Mouse (Mus musculus) MEL-GATA-1-ER (cell line): ENCODE measurements around the gene Rnf144b.

Experiments
- DNase-seq: peaks from one replicate; pipeline ENCODE4 v3.0.0-alpha.2; 2012; ENCODE audit warnings: low read depth; ENCODE audit errors: extremely low read depth

Rnf144b gene

GRCm38 (mm10) chr13:47122537-47123430 is at the start of gene Rnf144b:
Gene Rnf144b, plus strand, starts transcription at chr13:47122656.
- no peak for DNase-seq

GRCm38 (mm10) chr13:47076156-47076555 is 46.3 kb upstream of the Rnf144b start:
- no peak for DNase-seq

DNA sequence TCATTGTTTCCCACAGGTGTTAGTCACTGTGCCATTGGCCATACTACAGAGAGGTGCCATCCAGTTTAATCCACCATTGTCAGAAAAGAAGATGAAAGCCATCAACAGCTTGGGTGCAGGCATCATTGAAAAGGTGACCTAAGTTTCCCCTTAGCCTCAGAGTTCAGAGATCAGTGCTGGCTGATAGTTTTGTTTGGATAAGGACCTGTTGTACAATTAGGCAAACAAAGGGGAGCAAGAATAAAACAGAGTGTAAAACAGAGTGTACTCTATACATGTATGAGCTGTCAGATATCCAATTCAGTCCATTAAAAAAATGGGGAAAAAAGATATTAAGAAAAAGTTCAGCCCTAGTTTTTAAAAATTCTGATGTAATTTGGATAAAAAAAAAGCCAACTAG is 45.1 kb upstream of the Rnf144b start:
- DNase-seq = no peak

DNA sequence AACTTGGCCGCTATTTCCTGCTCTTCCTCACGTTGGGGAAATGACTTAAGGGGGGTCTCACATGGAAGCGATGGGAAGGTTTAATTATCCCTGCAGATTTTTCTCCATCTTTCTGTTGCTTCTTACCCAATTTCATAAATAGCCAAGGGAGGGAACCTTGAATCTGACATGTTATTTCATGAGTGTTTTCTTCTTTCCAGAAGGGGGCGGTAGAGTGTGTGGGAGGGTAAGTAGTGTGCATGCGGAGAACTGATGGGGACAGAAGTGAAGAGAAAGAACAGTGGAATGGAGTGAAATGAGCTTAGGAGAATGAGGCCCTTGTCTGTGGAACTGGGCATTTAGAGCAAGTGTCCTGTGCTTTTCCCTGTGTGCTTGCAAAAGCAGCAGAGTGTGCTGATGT is 43.7 kb upstream of the Rnf144b start:
- no peak for DNase-seq

- no peak for DNase-seq
Measured at GRCm38 (mm10) chr13:47080905-47081505, 41.5 kb upstream of the Rnf144b start.

- no peak for DNase-seq
Measured at GRCm38 (mm10) chr13:47088433-47088832, 34.0 kb upstream of the Rnf144b start.

GRCm38 (mm10) chr13:47089271-47089670 is 33.2 kb upstream of the Rnf144b start:
- DNase-seq = no peak

- no peak for DNase-seq
Measured at GRCm38 (mm10) chr13:47093791-47094190, 28.7 kb upstream of the Rnf144b start.

DNA sequence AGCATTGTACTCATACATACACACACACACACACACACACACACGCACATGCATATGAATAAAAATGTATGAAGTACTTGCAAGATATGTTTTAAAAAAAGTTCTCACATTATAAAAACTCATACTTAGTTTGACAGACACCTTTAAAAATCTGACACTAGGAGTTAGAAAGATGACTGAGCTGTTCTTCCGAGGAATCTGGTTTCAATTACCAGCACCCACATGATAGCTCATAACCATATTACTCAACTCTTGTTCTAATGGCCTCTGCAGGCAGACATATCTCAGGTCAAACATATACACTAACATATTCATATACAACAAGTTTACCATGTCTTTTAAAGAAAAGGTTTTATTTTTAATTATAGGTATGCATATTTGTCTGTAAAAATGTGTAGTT is 25.9 kb upstream of the Rnf144b start:
- DNase-seq = no peak

DNA sequence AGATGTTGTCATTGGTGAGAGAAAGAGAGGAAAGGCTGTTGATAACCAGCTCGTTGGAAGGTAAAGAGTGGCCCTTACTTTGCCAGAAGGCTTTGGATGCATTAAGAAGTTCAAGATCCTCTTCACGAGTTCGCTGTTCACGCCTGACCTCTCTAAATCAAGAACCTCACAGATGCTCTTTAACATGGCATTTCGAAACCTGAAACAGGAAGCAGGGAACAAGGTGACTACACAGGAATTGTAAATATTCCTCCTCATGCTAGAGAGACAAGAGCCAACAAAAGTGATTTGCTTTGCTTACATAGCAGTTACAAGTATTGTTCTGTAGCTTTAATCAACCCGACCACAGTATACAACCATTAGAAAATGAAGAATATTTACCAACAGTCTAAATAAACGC is 23.2 kb upstream of the Rnf144b start:
- DNase-seq = no peak

DNA sequence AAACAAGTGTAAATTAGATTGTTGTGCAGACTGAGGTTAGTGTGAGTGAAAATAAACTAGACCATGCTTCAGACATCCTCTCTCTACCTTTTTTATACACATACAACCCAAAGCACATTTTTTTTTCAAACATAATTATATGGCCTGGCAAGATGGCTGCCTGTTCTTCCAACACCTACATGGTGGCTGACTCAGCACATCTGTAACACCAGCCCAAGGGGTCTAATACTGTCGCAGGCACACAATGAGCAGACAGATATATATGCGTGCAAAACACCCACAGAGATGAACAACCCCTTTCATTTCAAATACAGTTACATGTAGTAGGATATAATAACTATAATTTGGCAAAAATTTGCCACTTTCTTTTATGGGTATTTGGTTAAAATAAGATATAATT is 21.9 kb upstream of the Rnf144b start:
- DNase-seq = no peak

GRCm38 (mm10) chr13:47104146-47104545 is 18.3 kb upstream of the Rnf144b start:
- no peak for DNase-seq

DNA sequence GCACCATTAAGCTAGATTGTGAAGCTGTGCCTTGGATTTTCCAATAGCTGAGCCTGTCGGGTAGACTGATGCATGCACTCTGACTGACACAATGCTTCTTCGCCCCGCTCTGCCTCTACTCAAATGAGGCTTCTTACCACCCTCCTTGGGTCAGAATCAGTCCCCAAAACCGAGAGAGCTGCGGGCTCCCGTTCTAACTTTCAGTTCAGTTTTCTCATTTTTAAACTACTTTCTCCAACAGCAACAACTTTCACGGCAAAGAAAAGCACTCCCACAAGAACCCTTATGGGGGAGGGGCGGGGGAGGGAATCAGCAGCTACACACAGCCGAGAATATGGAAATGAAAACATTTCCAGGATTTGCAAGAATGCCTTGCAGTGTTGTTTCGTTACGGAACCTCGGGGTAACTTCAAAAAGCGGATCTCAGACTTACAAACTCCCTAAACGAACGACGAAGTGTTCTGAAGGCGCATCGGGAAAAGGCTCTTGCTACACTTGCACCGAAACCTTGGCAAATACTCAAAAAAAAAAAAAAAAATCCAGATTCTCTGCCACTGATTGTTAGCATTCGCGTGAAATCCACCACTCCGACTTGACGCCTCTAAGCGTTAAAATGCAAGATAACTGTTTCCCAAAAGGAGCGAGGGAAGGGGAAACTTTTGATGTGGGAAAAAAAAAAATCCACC is 17.5 kb upstream of the Rnf144b start:
- no peak for DNase-seq

DNA sequence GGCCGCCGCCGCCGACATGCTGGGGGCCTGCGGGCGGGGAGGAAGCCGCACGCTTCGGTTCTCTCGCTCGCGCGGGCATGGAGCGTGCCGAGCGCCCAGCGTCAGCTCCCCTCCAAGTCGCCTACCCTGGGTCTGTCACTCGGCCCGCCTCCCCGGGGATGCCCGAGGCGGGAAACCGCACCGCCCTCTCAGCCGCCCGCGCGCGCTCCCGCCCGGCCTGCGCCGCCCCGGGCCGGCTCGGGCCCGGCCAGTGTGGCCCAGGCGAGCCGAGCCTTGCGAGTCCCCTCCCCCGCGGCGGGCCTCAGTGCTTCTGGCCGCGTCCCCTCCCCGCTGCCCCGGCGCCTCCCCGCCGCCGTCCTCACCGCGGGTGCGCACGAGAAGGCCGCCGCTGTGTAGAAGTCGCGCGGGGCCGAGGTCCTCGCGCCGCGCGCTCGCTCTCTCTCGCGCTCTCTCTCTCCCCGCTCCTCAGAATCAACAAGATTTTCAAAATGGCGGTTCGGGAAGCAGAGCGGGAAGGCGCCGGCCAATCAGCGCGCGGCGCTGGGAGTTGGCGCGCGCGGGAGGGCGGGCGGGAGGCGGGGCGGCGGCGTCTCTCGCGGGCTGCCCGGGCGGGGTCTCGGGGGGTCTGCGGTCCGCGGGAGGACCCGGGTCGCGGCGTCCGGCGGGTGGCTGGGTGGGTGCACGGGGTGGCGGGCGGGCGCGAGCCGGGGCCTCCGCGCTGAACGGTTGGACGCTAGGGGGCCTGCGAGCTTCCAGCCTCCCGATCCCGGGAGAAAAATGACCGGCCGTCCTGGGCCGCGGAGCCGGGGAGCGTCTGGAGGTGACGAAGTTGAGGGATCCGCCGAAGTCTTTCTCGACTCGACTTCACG is 16.5 kb upstream of the Rnf144b start, which contains the start of gene Dek:
TSS of gene Dek (minus strand) at position 491 of the 869 bp plus-strand sequence.
- DNase-seq = peak; percentile 56

GRCm38 (mm10) chr13:47106580-47106888 is 15.9 kb upstream of the Rnf144b start:
- DNase-seq = no peak

- no peak for DNase-seq
Measured at GRCm38 (mm10) chr13:47109239-47109638, 13.2 kb upstream of the Rnf144b start.

DNA sequence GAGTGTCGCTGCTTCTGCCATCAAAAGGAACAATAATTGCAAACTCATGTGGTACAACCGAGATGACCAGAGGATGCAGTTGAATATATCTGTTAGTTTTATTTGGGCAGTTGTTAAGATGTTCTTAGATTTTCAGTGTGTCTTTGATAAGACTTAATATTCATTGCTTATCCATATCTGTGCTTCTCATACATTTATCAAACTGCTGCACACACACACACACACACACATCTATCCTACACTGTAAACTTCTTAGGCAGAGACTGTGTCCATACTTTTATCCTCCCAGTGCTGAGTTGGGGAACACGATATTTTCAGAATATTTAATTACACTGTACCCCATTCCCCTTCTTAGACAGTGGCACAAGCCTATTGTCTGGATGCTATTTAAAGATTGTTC is 11.3 kb upstream of the Rnf144b start:
- no peak for DNase-seq

GRCm38 (mm10) chr13:47112056-47112455 is 10.4 kb upstream of the Rnf144b start:
- no peak for DNase-seq

- peak; percentile 98 for DNase-seq
Measured at GRCm38 (mm10) chr13:47112924-47113323, 9.5 kb upstream of the Rnf144b start.

DNA sequence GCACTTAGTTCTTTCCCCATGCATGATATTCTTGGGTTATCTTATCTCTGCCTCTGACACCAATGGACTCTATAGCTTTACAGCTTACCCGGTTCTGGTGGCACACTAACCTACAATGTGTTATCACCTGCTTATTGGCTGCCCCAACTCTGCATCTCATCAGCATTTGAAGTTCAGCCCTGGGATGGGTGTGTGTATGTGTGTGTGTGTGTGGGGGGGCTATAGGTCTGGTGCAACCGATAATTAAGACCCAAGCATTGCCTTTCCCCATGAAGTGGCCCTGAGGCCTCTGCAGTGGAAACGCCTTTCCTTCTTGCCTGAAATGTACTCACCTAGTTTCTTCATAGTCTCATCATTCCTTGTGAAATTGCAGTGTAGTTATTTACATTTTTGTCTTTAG is 6.5 kb upstream of the Rnf144b start:
- peak; percentile 44 for DNase-seq

- DNase-seq = no peak
Measured at GRCm38 (mm10) chr13:47121333-47121889, 1.0 kb upstream of the Rnf144b start.
